Mouse (Mus musculus): ENCODE data around the gene Best2. TPM values are rescaled to one million over a fixed set of nuclear protein-coding genes. Genes with fewer than 3 reads are reported as not detected.

Gene Best2
- total RNA-seq (2021): not detected in 2 replicates
- long read RNA-seq, experiment 1: 0 reads
- long read RNA-seq, experiment 2: 0 reads

DNA sequence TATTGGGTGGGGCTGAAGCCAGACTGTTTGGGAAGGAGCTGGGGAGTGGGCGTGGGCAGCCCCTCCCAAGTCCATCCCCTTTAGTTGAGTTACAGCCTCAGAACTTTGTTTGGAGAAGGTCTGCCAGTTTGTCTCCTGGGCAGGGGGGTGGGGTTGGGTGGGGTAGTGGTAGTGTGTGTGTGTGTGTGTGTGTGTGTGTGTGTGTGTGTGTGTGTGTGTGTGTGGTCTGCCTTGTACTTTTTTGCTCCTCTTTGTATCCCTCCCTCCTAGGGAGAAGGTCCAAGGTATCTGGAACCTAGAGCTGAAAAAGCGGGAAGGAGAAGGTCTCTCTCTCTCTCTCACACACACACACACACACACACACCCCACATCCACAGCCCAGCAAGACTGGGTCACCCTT, at the start of gene Best2:
TSS of gene Best2 (minus strand) at position 101 of the 400 bp plus-strand sequence.
- no peak for DNase-seq

DNA sequence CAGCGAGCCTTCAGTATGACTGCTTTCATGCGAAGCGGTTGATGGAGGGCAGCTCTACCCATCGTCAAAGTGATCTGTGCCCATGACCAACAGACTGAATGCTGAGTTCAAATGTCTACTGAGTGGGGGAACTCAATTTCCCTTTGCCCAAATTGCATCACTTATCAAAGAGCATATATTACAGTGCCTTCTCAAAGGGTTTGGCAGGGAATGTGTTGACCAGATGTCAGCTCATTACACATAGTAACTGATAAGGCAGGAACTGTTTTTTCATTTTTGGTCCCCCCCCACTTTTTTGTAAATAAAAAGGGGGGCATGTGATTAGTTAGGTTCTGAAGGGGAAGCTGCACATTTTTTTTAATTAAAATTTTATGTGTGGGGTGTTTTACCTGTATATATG, 48.3 kb upstream of the Best2 start:
- no peak for DNase-seq

DNA sequence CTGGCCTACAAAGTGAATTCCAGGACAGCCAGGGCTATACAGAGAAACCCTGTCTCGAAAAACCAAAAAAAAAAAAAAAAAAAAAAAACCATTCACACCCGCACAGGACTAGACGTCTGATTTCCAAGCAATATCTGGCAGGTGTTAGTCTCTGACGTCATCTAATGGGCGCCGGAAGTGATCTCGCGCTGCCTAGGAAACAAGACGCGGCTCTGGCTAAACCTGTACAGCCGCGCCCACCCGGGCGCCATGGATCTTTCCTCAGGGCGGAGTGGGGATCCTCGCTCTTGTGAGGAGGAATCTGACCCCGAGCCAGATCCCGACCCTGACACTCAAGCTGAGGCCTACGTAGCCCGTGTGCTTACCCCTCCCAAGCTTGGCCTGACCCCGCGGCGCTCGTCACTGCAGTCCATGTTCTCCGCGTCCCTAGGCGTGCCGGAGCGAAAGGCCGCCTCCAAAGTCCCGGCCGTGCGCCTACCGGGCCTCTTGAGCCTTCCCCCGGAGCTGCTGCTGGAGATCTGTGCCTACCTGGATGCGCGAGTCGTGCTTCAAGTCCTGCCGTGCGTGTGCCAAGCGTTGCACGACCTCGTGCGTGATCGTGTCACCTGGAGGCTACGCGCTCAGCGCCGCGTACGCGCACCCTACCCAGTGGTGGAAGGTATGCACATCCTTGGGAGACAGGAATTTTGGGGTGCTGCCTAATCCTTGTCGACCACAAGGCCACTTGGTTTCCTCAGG, 45.7 kb upstream of the Best2 start, which contains the start of gene Fbxw9:
TSS of gene Fbxw9 (plus strand) at position 177 of the 738 bp plus-strand sequence.
- peak; percentile 93 for DNase-seq

DNA sequence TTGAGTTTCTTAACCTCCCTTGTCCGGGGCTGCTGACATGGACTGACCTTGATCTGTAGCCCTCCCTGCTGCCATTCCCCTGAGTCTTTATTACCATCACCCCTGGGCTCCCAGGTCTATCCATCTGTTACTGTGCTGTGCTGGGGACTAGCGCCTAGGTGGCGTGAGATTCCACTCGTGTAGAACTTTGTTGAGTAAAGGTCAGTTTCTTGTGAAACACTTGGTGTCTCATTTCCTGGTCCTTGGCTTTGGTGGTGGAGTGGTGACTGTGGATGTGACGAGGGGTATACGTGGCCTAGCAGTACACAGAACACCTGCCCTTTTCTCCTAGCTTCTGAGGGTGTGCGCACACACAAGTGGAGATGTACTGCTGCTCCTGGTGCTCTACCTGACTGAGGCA, 43.0 kb upstream of the Best2 start:
- peak; percentile 47 for DNase-seq

DNA sequence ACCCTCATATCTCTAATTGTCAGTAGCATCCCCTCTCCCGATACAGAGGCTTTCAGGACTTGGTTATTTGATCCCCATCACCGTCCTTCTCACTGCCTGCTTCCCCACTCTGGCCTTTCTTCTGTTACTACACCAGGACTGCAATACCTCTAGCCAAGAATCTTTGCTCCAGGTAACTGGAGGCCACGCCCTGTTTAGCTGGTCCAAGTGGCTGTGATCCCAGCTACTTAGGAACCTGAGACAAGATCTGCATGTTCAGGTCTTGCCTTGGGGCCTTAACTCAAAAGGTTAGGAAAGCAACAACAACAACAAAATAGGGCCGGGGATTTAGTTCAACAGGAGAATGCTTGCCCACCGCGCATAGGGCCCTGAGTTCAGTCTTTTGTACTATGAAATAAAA, 29.3 kb upstream of the Best2 start:
- no peak for DNase-seq

DNA sequence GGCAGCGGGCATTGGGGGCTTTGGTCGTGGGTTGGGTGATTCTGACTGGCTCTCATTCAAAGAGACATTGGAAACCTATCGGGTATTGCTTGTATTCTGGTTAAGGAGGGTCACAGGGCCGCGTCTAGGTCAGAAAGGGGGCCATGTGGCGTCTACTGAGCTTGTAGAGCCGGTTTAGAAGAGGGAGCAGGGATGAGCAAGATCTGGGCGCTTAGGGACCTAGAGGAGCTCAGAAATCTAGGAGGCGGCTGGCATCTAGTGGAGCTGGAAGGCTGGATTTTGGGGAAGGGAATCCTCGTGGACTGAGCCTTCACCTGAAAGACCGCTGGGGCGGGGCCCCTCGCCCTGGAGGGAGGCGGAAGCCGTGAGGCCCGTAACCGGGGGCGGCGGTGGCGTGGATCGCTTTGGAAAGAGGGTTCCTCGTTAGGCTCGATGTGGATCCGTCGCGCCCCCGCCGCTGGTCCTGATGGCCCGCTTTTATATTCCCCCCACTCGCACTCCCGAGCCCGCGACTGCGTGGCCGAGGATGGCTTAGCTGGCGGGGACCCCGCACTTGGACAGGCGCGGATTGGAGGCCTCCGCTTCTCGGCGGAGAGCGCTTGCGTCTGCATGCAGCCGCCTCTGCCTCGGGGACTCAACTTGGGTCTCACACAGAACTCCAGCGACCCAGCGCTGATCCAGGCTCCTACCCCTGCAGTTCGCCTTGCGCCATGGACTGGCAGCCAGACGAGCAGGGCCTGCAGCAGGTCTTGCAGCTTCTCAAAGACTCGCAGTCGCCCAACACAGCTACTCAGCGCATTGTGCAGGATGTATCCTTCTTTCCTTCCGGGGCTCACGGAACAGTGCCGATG, 23.6 kb upstream of the Best2 start:
- DNase-seq: peak; percentile 62

DNA sequence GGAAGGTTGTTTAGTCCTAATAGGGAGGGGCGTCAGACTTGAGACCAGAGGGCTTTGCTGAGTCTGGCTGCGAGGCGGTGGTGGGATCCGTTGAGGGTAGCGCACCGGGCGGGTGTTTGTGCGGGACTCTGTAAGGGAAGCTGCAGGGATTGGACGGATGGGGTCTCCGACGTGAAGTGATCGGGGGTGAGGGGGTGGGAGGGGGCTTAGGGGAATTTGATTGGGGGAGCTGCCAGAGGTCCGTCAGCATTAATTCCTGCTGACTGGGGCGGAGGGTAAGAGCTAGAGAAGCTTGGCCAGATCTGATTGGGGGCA, 23.0 kb upstream of the Best2 start:
- no peak for DNase-seq

DNA sequence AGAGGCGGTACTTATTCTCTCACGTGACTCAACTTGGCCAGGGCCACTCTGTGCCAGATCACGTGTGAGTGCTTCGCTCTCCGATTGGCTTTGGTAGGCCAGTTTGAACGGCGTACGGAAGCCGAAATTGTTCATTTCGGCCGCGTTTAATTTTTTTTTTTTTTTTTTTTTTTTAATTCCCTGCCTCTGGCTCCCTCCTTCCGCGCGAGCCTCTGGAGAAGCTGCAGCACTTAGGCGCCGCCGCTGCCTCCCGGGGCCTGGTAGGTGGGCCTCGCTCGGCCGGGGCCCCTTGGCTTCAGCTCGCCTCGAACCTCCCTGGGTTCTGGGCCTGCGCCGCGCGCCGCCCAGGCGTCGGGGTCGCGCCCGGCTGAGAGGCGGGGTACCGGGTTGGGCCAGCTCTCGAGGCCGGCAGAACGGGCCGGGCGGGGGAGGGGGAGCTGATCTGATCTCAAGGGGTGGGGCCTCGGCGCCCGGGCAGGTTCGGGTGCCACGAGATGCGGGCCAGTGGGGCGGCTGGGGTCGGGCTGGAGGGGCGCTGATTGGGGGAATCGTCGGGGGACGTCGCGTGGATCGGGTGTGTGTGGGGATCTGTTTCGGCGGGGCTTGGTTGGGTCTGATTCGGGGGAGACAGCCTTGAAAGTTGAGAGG, 22.5 kb upstream of the Best2 start, which contains the start of gene Tnpo2:
TSS of gene Tnpo2 (plus strand) at position 198 of the 648 bp plus-strand sequence.
- peak; percentile 95 for DNase-seq

DNA sequence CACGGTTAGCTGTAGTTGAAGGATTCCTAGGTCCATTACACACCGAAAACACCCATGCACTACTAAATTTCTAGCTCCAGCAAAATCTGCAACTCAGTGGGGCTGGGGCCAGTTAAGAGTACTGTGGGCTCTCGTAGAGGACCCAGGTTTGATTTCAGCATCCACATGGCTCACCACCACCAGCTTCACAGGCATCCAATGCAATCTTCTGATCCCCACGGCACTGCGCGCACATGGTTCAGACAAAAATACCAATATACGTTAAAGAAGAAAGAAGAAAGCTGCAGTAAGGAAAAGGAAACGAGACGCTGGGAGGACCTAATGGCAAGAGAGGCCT, 22.0 kb upstream of the Best2 start:
- no peak for DNase-seq

DNA sequence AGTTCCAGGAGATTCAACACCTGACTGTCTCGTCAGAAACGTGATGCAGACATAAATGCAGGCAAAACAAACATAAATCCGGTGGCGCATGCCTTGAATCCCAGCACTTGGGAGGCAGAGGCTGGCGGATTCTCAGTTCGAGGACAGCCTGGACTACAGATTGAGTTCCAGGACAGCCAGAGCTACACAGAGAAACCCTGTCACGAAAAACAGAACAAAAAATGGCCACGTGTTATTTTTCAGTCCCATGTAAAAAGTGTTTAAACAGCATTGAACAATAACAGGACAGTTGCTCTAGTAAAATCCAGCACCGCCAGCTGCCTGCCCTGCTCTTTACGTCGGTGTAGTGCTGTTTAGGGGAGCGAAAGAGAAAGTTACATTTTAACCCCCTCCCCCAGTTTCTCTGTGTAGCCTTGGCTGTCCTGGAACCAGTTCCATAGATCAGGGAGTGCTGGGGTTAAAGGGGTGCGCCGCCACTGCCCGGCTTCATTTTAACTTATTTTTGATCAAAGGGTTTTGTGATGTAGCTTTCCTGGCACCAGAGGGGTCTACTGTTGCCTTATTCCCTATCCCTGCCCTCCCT, 21.5 kb upstream of the Best2 start:
- DNase-seq: peak; percentile 45

DNA sequence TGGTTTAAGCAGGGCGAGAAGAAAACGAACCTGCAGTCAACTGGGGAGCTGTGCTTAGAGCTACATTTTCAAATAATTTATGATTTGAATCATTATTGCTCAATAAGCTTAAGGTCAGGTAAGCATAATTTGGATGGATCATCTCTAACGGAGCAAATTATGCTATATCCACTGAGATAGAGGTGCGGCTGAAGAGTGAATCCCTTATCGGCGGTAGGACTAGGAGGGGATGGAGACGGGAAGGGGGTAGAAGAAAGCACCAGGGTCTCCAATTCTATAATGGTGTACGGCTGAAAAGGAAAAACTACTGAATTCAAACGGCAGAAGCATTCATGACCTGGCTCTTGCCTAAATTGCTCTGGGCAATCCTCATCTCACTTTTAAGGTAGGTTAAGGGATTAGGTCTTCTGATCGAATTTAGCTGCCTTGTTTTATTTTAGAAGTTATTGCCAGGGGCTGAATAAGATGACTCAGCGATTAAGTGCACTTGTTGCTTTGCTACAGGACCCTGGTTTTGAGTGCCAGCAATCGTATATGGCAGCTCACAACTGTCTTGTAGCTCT, 20.9 kb upstream of the Best2 start:
- no peak for DNase-seq

DNA sequence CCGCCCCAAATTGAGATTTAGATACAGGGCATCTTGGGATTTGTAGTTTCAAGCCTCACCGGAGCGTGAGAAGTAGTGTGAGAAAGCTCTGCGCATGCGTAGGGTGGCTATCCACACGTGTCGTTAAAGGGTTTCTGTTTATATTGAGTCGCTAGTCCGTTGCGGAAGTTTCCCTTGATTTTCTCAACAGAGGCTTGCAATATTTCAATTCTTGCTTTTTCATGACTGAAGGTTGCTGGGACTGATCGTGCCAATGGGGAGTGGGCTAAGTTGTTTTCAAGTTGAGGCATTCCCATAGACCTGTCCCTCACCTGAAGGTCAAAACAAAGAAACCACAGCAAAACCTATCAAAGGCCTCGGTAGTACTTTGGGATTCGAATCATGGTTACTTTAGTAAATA, 20.4 kb upstream of the Best2 start:
- peak; percentile 90 for DNase-seq

DNA sequence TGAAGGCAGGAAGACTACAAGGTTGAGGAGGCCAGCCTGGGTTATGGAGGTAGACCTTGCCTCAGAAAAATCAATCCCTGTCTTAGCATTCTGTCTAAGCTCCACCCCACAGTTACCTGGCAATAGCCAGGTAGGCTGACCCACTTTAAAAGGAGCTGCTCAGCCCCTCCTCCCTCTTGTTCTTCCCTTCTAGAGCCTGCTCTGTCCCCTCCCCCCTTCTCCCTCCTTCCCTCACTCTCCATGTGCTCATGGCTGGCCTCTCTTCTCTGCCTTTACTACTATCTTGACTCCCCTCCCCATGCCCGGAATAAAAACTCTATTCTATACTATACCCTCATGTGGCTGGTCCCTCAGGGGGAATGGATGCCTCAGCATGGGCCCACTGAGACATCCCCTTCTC, 19.5 kb upstream of the Best2 start:
- DNase-seq: no peak

DNA sequence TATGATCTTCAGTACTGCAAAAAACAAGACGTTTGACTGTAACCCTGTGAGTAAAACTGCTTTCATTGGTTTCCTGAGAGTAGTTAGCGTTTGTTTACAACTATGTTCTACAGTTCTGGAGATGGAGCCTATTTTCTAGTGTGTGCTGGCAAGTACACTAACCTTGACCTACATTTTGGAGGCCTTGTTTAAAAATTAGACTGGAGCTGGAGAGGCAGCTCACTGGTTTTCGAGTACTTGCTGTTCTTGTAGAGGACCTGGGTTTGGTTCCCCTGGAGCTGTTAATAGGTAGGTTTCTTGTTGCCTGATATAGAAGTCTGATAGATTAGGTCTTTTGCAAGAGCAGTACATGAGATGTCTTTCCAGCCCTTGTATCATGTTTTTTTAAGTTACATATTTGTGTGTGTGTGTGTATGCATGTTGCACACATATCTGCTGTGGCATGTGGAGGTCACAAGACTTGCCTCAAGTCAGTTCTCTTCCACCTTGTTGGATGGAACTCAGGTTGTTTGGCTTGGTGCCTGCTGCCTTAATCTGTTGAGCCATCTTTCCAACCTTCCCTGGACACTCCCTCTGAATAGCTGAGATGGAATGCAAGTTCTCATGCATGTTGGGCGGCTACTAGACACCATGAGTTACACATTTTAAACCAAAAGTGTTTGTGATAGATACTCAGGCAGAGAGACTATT, 18.4 kb upstream of the Best2 start:
- peak; percentile 42 for DNase-seq

DNA sequence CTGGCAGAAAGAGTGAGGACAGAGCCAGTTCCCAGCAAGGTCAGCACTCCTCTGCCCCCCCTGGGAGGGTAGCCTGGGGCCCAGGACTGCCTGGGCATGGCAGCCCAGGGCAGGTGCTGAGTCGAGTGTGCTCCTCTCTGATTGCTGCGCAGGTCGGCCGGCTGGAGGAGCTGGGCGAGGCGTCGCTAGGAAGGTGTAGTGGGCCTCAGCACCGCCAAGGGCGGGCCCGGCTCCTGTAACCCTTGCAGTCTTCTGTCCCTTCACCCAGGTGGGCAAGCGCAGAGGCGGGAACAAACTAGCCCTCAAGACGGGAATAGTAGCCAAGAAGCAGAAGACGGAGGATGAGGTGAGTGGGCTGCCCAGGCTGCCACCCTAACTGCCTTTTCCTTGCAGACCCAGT, 14.9 kb upstream of the Best2 start:
- DNase-seq: no peak

DNA sequence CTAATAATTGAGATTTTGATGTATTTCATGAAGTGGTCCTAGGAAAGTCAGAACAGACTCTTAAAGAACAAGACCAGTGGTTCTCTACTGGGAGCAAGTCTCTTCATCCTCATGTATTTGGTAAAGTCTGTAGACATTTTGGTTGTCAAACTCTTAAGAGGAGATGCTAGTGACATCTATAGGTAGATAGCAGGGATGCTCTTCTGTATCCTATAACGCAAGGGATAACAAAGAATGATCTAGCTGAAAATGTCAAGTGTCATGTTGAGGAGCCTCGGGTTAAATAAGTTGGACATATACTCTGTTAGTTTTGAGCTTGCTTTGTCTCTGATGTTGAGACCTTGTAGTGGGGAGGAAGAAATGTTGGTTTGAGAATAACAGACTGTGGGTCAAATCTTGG, 13.6 kb upstream of the Best2 start:
- DNase-seq: no peak

DNA sequence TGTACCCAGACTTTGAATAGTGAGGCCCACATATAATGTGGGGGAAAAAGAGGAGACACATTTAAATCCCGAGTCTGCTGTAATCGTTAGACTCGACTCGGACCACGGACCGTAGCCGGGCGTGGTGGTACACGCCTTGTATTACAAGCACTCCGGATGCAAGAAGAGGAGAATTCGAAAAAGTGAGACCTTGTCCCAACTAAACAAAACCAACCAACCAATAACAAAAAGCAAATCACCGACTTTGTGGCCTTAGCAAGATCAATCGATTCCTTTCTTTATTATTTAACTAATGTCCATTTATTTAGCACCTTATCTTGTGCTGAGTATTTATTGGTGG, 13.2 kb upstream of the Best2 start:
- DNase-seq: no peak

DNA sequence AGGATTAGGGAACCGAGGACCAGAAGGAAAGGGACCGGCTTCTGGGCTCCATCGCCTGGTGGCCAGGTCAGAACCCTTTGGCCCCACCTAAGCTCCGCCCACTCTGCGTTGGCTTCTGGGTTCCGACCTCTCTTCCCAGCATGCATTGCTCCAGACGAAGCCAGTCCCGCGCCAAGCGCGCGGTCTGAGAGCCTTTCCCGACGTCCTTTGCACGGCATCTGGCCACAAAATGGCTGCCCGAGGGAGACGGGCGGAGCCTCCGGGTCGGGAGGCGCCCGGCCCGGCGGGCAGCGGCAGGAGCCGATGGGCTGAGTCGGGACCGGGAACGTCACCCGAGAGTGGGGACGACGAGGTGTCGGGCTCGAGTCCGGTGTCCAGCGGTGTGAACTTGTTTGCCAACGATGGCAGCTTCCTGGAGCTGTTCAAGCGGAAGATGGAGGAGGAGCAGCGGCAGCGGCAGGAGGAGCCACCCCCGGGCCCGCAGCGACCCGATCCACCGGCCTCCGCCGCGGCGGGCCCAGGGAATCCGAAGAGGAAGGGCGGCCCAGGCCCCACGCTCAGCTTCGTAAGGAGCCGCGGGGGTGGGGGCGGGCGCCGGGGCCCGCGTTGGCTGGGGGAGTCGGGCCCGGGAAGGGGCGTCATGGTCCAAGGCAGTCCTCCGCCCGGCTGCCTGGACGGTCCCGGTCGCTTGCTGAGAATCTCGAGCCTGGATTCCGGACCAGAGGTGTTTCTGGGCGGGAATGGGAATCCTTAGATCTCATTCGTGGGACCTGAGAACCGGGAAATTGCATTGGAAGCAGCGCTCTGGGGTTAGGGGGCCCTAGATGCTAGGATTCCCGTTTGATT, 12.6 kb upstream of the Best2 start, which contains the start of gene Trir:
TSS of gene Trir (plus strand) at position 154 of the 846 bp plus-strand sequence.
- peak; percentile 98 for DNase-seq

DNA sequence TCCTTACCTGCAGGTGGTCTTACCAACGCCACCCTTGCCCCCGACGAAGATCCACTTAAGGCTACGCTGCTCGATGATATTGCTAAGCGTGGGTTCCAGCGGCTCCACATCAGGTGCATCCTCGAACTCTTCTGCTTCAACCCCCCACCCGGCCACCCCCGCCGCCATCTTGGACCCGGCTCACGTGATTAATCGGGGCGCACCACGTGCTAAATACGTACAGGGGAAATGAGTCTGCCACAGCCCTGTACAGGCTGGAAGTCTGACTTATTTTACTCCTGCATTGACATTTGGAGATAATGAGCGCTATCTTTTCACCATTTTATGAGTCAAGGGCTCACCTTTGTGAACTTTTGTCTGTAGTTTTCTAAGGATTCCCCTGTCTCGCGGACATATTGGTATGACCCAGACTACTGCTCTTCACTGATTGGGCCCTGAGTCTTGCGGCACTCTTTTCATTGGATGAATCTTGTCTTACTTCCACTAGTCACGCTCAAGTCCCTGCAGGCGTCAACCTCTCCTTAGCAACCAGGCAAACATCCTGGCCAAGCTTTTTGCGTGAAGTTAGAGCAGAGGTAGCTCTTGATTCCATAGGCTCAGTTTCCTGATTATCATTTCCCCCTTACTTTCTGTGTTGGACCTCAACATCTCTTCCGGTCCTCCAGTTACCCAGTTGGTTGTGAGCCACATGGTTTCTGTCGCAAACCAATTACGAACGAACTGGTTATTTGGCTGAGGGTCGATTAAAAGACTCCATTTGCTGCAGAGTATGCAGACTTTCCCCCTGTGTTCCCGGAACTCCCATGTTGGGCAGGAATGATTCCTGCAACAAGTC, 11.0 kb upstream of the Best2 start, which contains the start of gene Asna1:
TSS of gene Asna1 (minus strand) at position 184 of the 835 bp plus-strand sequence.
- peak; percentile 90 for DNase-seq

DNA sequence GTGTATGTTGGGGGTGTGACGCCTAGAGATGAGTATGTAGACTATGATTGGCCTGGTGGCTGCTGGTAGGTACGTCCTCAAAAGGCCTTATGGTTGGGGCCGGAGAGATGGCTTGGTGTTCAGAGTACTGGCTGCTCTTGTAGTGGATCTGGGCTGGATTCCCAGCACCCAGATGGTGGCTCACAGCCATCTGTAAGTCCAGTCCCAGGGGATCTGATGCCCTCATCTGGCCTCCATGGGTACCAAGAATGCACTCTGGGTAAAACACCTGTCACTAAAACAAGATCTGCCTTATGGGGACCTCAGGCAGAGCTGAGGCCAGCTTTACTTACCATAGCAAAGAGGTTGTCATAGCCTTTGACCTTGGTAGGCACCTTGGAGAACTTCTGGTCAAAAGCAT, 9.5 kb upstream of the Best2 start:
- DNase-seq: no peak
